Mouse (Mus musculus) intestine, postnatal 0 days (tissue): ENCODE data around the gene Rpl10a. TPM values are rescaled to one million over a fixed set of nuclear protein-coding genes. Genes with fewer than 3 reads are reported as not detected.
A peak's percentile ranks its signal among the peaks of the same experiment; 100 is the strongest.

Source experiments
- ATAC-seq: fragments of 200-750 bp; cut with Nextera tagmentation; 2 replicates; pipeline ENCODE4 v1.8.0; 2017; ENCODE audit warnings: mild to moderate bottlenecking, moderate TSS enrichment, moderate library complexity
- H3K27ac ChIP-seq: fragments of 300-500 bp; sonication (generic); 2 replicates; pipeline ENCODE4 v1.5.1; 2014; ENCODE audit warnings: mild to moderate bottlenecking, low read depth, low read length, moderate library complexity
- H3K27me3 ChIP-seq: fragments of 300-500 bp; sonication (generic); replicated peaks from 2 replicates; pipeline ENCODE4 v1.6.1; 2014; ENCODE audit warnings: low read length, mixed read lengths; ENCODE audit not compliant: control insufficient read depth, insufficient read depth
- H3K36me3 ChIP-seq: fragments of 300-500 bp; sonication (generic); 2 replicates; pipeline ENCODE4 v1.6.1; 2014; ENCODE audit warnings: mild to moderate bottlenecking, moderate library complexity; ENCODE audit not compliant: control insufficient read depth, insufficient read depth
- H3K4me1 ChIP-seq: fragments of 300-500 bp; sonication (generic); replicated peaks from 2 replicates; pipeline ENCODE4 v1.6.1; 2014; ENCODE audit warnings: antibody characterized with exemption, low read length, mixed read lengths; ENCODE audit not compliant: control insufficient read depth, insufficient read depth
- H3K4me2 ChIP-seq: fragments of 300-500 bp; sonication (generic); replicated peaks from 2 replicates; pipeline ENCODE4 v1.6.1; 2014; ENCODE audit warnings: low read depth, mild to moderate bottlenecking, moderate library complexity
- H3K4me3 ChIP-seq: fragments of 300-500 bp; sonication (generic); 2 replicates; pipeline ENCODE4 v1.5.1; 2014; ENCODE audit warnings: low read depth, low read length
- H3K9ac ChIP-seq: fragments of 300-500 bp; sonication (generic); 2 replicates; pipeline ENCODE4 v1.6.1; 2014; ENCODE audit warnings: mild to moderate bottlenecking, low read depth, low read length
- H3K9me3 ChIP-seq: fragments of 300-500 bp; sonication (generic); 2 replicates; pipeline ENCODE4 v1.6.1; 2016; ENCODE audit warnings: mixed run types; ENCODE audit not compliant: control insufficient read depth
- CTCF ChIP-seq: sonication (generic); IDR thresholded peaks from 2 replicates; pipeline ENCODE4 v1.5.1; 2016; ENCODE audit warnings: low read depth, mild to moderate bottlenecking, control low read depth, antibody characterized with exemption, moderate library complexity
- WGBS: fragments of 180-500 bp; shearing (Covaris S2); extraction: QIAGEN DNeasy Blood & Tissue Kit; methylation state at CpG from one replicate; pipeline ENCODE4 v1.1.7; 2014; 5-methylcytosine and 5-hydroxymethylcytosine counted together
- polyA plus RNA-seq: library from polyadenylated mRNA; unstranded; fragments of >200 nt; fragmentation: Nextera tagmentation; extraction: Ambion mirVana; gene quantifications from 2 replicates; pipeline ENCODE4 v1.2.1, GENCODE M21; 2015

Rpl10a gene
- polyA plus RNA-seq, 1 experiment from 2014 or later = 383 TPM

- Histone ChIP-seq H3K4me3 (peak overlapping the region; percentile 69), H3K9me3 (no peaks in the 10 kb centered on the region), H3K9ac (no peak overlapping the region), H3K4me2 (peak overlapping the region; percentile 85), H3K36me3 (no peaks in the 10 kb centered on the region; the same call in 1 of the 2 replicates), H3K27me3 (no peaks in the 10 kb centered on the region), H3K27ac (no peak overlapping the region; the same call in 1 of the 2 replicates), H3K4me1 (no peaks in the 10 kb centered on the region; the same call in 1 of the 2 replicates)
- WGBS = 23% methylated on average over 17 of the region's 17 CpGs
- ATAC-seq = peak; percentile 1; the same call in 1 of the 2 replicates
- peak; percentile 53 for TF ChIP-seq CTCF
Measured at GRCm38 (mm10) chr17:28312232-28313211, 15.7 kb upstream of the Rpl10a start.

- Histone ChIP-seq H3K27ac (peak within 1 kb of the TSS; percentile 91), H3K4me1 (no peaks in the 10 kb centered on the region; the same call in 1 of the 2 replicates), H3K9me3 (no peaks in the 10 kb centered on the region), H3K9ac (peak within 1 kb of the TSS; percentile 65), H3K27me3 (no peaks in the 10 kb centered on the region), H3K36me3 (peaks cover 5% of the 10 kb centered on the region; the same call in 1 of the 2 replicates), H3K4me3 (peak within 1 kb of the TSS; percentile 69), H3K4me2 (peak within 1 kb of the TSS; percentile 85)
- under 1% methylated on average over 67 of the region's 69 CpGs for WGBS
- ATAC-seq = peak; percentile 99
- no peak; the same call in 1 of the 2 replicates for TF ChIP-seq CTCF
Measured at GRCm38 (mm10) chr17:28313212-28313879, 14.9 kb upstream of the Rpl10a start, which contains the start of gene Fance. Gene Fance, plus strand, starts transcription at chr17:28313519.

GRCm38 (mm10) chr17:28313880-28314225, 14.4 kb upstream of the Rpl10a start:
- Histone ChIP-seq H3K4me1 (no peaks in the 10 kb centered on the region; the same call in 1 of the 2 replicates), H3K9me3 (no peaks in the 10 kb centered on the region), H3K36me3 (peaks cover 8% of the 10 kb centered on the region; the same call in 1 of the 2 replicates), H3K27me3 (no peaks in the 10 kb centered on the region), H3K9ac (peak overlapping the region; percentile 65), H3K27ac (peak overlapping the region; percentile 91), H3K4me2 (peak overlapping the region; percentile 85), H3K4me3 (peak overlapping the region; percentile 69)
- ATAC-seq = no peak
- 0 out of 2 replicates have a peak, but pooled peaks have one; percentile 8 for TF ChIP-seq CTCF
- under 1% methylated on average over 11 of the region's 11 CpGs for WGBS

GRCm38 (mm10) chr17:28315611-28316160, 12.6 kb upstream of the Rpl10a start:
- H3K27me3 ChIP-seq = no peaks in the 10 kb centered on the region
- H3K4me1 ChIP-seq = no peaks in the 10 kb centered on the region
- WGBS = 90% methylated on average over 20 of the region's 20 CpGs
- no peak overlapping the region for H3K27ac ChIP-seq
- H3K9ac ChIP-seq = no peak overlapping the region
- H3K9me3 ChIP-seq = no peaks in the 10 kb centered on the region
- no peak for TF ChIP-seq CTCF
- ATAC-seq = no peak
- H3K4me3 ChIP-seq = no peak overlapping the region
- H3K4me2 ChIP-seq = no peak overlapping the region
- H3K36me3 ChIP-seq = peaks cover 24% of the 10 kb centered on the region

- no peak overlapping the region for H3K4me2 ChIP-seq
- H3K36me3 ChIP-seq = peaks cover 26% of the 10 kb centered on the region
- H3K4me3 ChIP-seq = no peak overlapping the region
- no peaks in the 10 kb centered on the region for H3K4me1 ChIP-seq
- WGBS = 89% methylated on average over 9 of the region's 9 CpGs
- no peak overlapping the region for H3K9ac ChIP-seq
- H3K9me3 ChIP-seq = no peaks in the 10 kb centered on the region
- peak; percentile 42; the same call in 1 of the 2 replicates for TF ChIP-seq CTCF
- H3K27ac ChIP-seq = no peak overlapping the region
- H3K27me3 ChIP-seq = no peaks in the 10 kb centered on the region
- ATAC-seq = no peak
Measured at GRCm38 (mm10) chr17:28316476-28316875, 11.8 kb upstream of the Rpl10a start.

- no peak for TF ChIP-seq CTCF
- H3K9me3 ChIP-seq = no peaks in the 10 kb centered on the region
- no peak for ATAC-seq
- no peaks in the 10 kb centered on the region for H3K4me1 ChIP-seq
- H3K27me3 ChIP-seq = no peaks in the 10 kb centered on the region
- H3K4me2 ChIP-seq = no peak overlapping the region
- no peak overlapping the region for H3K27ac ChIP-seq
- H3K9ac ChIP-seq = no peak overlapping the region
- no peak overlapping the region for H3K4me3 ChIP-seq
- 61% methylated on average over 8 of the region's 8 CpGs for WGBS
- peaks cover 26% of the 10 kb centered on the region for H3K36me3 ChIP-seq
Measured at GRCm38 (mm10) chr17:28317091-28317490, 11.2 kb upstream of the Rpl10a start.
